Mouse (Mus musculus): Measurements from ENCODE around the gene Eif3a.

DNA sequence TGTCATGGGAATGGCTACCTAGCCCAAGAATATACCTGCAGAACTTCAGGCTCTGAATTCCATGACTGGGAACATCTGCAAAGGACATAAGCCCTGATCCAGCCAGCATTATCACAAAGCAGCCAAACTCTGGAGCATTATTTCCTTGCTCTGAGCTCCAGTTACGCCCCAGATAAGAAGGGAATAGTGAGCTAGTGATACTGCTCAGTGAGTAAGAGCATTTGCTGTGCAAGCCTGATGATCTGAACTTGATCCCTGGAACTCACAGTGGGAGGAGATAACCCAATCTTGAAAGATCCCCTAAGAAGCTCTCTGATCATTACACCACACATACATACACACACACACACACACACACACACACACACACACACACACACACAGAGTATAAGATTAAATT is 59.2 kb downstream of the Eif3a start:
- TF ChIP-seq CTCF (IDR thresholded peaks at IDR 0.05; ENCODE audit: extremely low read depth, insufficient read depth, insufficient read length, insufficient replicate concordance) (no peak), POLR2A (IDR thresholded peaks at IDR 0.05; ENCODE audit: low read depth, low read length) (no peak)
